In genomic region chr11:32665639-32666038, GRCm38 (mm10) we compare ENCODE assay signal across 23 mouse cellular contexts.
"Had no signal": no experiment of that assay in that cellular context is flagged by ENCODE, and none has a peak within 500 bp of the region (broad histone marks: within the 10 kb centered on the region; RNA-seq: fewer than 3 reads in every experiment).

No protein-coding gene starts in this region.

- ATAC-seq: liver, embryonic 12.5 days; midbrain, embryonic 13.5 days had no signal

- DNase-seq: kidney, adult 2 months; kidney, postnatal 25 days; left cerebral cortex, postnatal 4 days; liver; lung, adult 2 months; lung, postnatal 14 days; lung, postnatal 4 days; right cerebral cortex, adult 18-20 months; right cerebral cortex, postnatal 14 days; right cerebral cortex, postnatal 4 days; thymus, adult 2 months; thymus, postnatal 14 days; thymus, postnatal 4 days had no signal

- H3K36me3 ChIP-seq: liver, embryonic 15.5 days; midbrain, embryonic 13.5 days; neural tube, embryonic 12.5 days; neural tube, embryonic 15.5 days had no signal

- H3K4me1 ChIP-seq: neural tube, embryonic 12.5 days had no signal

- H3K27ac ChIP-seq: kidney, postnatal 0 days; limb, embryonic 13.5 days; liver, embryonic 12.5 days; liver, embryonic 15.5 days; midbrain, embryonic 10.5 days; midbrain, embryonic 13.5 days; neural tube, embryonic 12.5 days; neural tube, embryonic 15.5 days; stomach, postnatal 0 days had no signal

- H3K4me2 ChIP-seq: limb, embryonic 13.5 days; liver, embryonic 12.5 days; liver, embryonic 15.5 days; midbrain, embryonic 13.5 days; neural tube, embryonic 12.5 days; neural tube, embryonic 15.5 days had no signal

- H3K9me3 ChIP-seq: limb, embryonic 13.5 days; liver, embryonic 12.5 days; liver, embryonic 15.5 days; megakaryocyte, embryonic 14.5 days; midbrain, embryonic 10.5 days; midbrain, embryonic 13.5 days; neural tube, embryonic 12.5 days; neural tube, embryonic 15.5 days had no signal

- H3K9ac ChIP-seq: limb, embryonic 13.5 days; liver, embryonic 12.5 days; liver, embryonic 15.5 days; midbrain, embryonic 13.5 days; neural tube, embryonic 12.5 days; neural tube, embryonic 15.5 days had no signal

- H3K4me3 ChIP-seq: limb, embryonic 13.5 days; liver, embryonic 12.5 days; liver, embryonic 15.5 days; megakaryocyte, embryonic 14.5 days; midbrain, embryonic 10.5 days; midbrain, embryonic 13.5 days; neural tube, embryonic 12.5 days; neural tube, embryonic 15.5 days had no signal

- H3K27me3 ChIP-seq: limb, embryonic 13.5 days; liver, embryonic 12.5 days; liver, embryonic 15.5 days; megakaryocyte, embryonic 14.5 days; midbrain, embryonic 13.5 days; neural tube, embryonic 12.5 days; neural tube, embryonic 15.5 days had no signal
